Mouse (Mus musculus) hindbrain, embryonic 10.5 days (tissue): ENCODE measurements around the gene Nutm1. TPM values are rescaled to one million over a fixed set of nuclear protein-coding genes. Genes with fewer than 3 reads are reported as not detected.

Experiments used
- DNase-seq: peaks from one replicate; pipeline ENCODE4 v3.0.0-alpha.2; 2017; ENCODE audit warnings: low spot score
- H3K27ac ChIP-seq: fragments of 300-500 bp; sonication (generic); 2 replicates; pipeline ENCODE4 v1.5.1; 2016; ENCODE audit warnings: mild to moderate bottlenecking, moderate library complexity
- H3K27me3 ChIP-seq: fragments of 300-500 bp; sonication (generic); 2 replicates; pipeline ENCODE4 v1.6.1; 2016; ENCODE audit warnings: mild to moderate bottlenecking; ENCODE audit not compliant: poor library complexity, insufficient read depth, severe bottlenecking
- H3K36me3 ChIP-seq: fragments of 300-500 bp; sonication (generic); 2 replicates; pipeline ENCODE4 v1.6.1; 2016; ENCODE audit warnings: mild to moderate bottlenecking, moderate library complexity
- H3K4me1 ChIP-seq: fragments of 300-500 bp; sonication (generic); replicated peaks from 2 replicates; pipeline ENCODE4 v1.6.1; 2016; ENCODE audit warnings: mild to moderate bottlenecking
- H3K4me3 ChIP-seq: fragments of 300-500 bp; sonication (generic); 2 replicates; pipeline ENCODE4 v1.5.1; 2016; ENCODE audit warnings: mild to moderate bottlenecking, moderate library complexity
- H3K9me3 ChIP-seq: fragments of 300-500 bp; sonication (generic); 2 replicates; pipeline ENCODE4 v1.6.1; 2016; ENCODE audit warnings: mild to moderate bottlenecking, moderate library complexity
- WGBS: fragments of 180-500 bp; shearing (Covaris S2); methylation state at CpG from one replicate; pipeline ENCODE4 v1.1.7; 2016; 5-methylcytosine and 5-hydroxymethylcytosine counted together
- polyA plus RNA-seq: library from polyadenylated mRNA; unstranded; fragments of >200 nt; fragmentation: Nextera tagmentation; extraction: Ambion mirVana; gene quantifications from 2 replicates; pipeline ENCODE4 v1.2.1, GENCODE M21; 2016

The Nutm1 gene
- polyA plus RNA-seq, 1 experiment from 2014 or later = not detected

DNA sequence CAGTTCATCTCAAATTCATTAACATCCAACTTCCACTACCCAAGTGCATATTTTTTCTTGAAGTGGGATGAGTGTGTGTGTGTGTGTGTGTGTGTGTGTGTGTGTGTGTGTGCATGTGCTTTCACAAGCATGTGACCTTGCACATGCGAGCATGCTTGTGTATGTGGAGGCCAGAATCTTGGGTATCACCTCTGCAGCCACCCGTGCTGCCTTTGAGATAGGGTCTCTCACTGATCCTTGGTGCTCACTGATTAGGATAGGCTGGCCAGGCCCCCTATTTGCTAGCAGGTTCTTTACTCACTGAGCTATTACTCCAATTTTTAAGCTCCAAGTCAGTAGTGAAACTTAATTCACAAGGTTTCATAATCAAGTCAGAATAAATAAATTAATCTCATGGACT is 13.8 kb upstream of the Nutm1 start:
- Histone ChIP-seq H3K9me3 (no peaks in the 10 kb centered on the region), H3K4me1 (0 out of 2 replicates have a peak, but pooled peaks cover under 1% of the 10 kb centered on the region), H3K27me3 (no peaks in the 10 kb centered on the region), H3K27ac (no peak overlapping the region), H3K4me3 (no peak overlapping the region), H3K36me3 (no peaks in the 10 kb centered on the region)
- 82% methylated on average over 2 of the region's 2 CpGs for WGBS
- DNase-seq = no peak

DNA sequence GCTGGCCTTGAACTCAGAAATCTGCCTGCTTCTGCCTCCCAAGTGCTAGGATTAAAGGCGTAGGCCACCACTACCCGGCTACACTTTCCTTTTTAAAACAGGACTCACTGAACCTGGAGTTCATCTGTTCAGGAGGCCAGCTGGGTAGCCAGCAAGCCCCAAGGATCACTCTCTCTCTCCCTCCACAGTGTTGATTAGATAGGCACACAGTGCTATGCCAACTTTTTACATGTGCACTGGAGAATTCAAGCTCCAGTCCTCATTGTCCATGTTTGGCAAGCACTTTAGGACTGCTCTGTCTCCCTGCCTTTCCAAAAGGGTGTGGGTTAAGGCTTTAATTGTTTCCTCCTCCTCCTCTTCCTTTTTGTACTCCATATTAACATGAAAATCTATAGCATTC is 10.9 kb upstream of the Nutm1 start:
- DNase-seq = no peak
- WGBS = 88% methylated on average over 2 of the region's 2 CpGs

DNA sequence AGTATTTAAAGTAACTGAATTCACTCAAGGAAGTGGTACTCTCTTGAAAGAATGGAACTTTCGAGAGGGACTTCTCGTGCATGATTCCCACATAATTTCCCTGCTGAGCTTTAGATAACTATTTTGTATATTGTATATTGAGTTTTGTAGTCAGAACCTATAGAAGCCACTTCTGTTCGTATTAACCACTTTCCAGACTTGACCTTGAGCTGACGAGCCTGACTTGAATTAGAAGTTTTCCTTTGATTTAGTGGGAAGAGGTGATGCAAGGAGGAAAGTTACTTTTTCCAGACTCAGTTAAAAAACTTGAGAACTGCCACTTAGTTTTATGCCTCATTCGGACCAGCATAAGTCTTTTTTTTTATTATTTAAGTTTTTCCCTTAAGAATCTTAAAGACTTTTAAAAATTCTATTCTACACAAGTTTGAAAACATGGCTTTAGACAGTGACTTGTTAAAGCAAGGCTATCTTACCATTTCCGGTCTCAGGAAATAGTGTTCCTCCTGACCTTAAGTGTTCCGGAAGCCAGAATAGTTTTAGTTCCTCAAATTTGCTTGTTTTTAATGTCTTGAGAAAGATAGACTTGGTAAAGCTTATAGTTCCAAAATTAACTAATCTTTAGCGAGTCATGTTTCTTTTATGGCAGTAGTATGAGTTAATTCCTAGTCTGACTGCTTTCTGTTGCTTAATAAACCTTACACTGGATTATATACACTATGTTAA is 8.6 kb upstream of the Nutm1 start:
- 84% methylated on average over 8 of the region's 8 CpGs for WGBS

More for the DNA sequence above, 10.9 kb upstream of the Nutm1 start:
- no peak overlapping the region for H3K27ac ChIP-seq
- H3K9me3 ChIP-seq = no peaks in the 10 kb centered on the region
- H3K4me1 ChIP-seq = peaks cover 26% of the 10 kb centered on the region
- no peaks in the 10 kb centered on the region for H3K36me3 ChIP-seq
- H3K4me3 ChIP-seq = no peak overlapping the region
- H3K27me3 ChIP-seq = no peaks in the 10 kb centered on the region

DNA sequence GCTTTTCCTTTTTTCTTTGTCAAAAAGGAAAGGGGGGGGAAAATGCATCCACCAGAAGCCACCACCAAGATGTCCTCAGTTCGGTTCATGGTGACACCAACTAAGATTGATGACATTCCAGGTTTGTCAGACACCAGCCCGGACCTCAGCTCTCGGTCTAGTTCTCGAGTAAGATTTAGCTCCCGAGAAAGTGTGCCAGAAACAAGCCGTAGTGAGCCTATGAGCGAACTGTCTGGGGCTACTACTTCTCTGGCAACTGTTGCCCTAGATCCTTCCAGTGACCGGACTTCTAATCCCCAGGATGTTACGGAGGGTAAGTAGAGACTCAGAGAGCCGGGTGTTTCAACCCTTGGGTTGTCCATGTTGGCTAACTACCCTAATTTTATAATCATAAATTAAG is 7.7 kb upstream of the Nutm1 start:
- Histone ChIP-seq H3K36me3 (no peaks in the 10 kb centered on the region), H3K9me3 (no peaks in the 10 kb centered on the region)
- WGBS = 57% methylated on average over 10 of the region's 10 CpGs

More for the DNA sequence above, 8.6 kb upstream of the Nutm1 start:
- DNase-seq = no peak
- H3K4me3 ChIP-seq = peak overlapping the region; percentile 84
- peaks cover 35% of the 10 kb centered on the region for H3K4me1 ChIP-seq
- no peaks in the 10 kb centered on the region for H3K36me3 ChIP-seq
- no peaks in the 10 kb centered on the region for H3K27me3 ChIP-seq
- H3K27ac ChIP-seq = no peak overlapping the region
- H3K9me3 ChIP-seq = no peaks in the 10 kb centered on the region

DNA sequence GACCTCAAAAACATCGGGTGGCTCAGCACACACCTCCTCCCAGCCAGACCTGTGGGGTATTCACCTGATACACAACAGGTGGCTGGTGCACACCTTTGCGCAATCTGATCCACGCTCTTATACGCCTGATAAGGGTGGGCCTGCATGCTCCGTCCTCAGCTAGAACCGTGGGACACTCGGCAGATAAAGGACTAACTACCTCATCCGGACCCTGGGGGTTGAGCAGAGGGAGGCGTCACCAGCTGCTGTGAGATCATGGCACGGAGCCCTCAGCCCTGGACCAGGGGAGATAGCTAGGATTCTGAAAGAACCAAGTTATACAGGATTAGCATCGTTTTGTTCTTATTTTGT is 7.1 kb upstream of the Nutm1 start, which contains the start of gene Gm21985:
Gm21985 (plus strand) TSS at position 73 of the 351 bp plus-strand sequence.
- H3K4me1 ChIP-seq = peaks cover 38% of the 10 kb centered on the region
- WGBS = 3% methylated on average over 11 of the region's 11 CpGs
- H3K27me3 ChIP-seq = no peaks in the 10 kb centered on the region
- no peak for DNase-seq
- peak within 1 kb of the TSS; percentile 90 for H3K27ac ChIP-seq
- no peaks in the 10 kb centered on the region for H3K36me3 ChIP-seq
- no peaks in the 10 kb centered on the region for H3K9me3 ChIP-seq
- H3K4me3 ChIP-seq = peak within 1 kb of the TSS; percentile 84

More for the DNA sequence above, 7.7 kb upstream of the Nutm1 start:
- H3K4me3 ChIP-seq = peak overlapping the region; percentile 84
- H3K27ac ChIP-seq = no peak overlapping the region; the same call in 1 of the 2 replicates
- peaks cover 38% of the 10 kb centered on the region for H3K4me1 ChIP-seq
- peak; percentile 5 for DNase-seq
- no peaks in the 10 kb centered on the region for H3K27me3 ChIP-seq

DNA sequence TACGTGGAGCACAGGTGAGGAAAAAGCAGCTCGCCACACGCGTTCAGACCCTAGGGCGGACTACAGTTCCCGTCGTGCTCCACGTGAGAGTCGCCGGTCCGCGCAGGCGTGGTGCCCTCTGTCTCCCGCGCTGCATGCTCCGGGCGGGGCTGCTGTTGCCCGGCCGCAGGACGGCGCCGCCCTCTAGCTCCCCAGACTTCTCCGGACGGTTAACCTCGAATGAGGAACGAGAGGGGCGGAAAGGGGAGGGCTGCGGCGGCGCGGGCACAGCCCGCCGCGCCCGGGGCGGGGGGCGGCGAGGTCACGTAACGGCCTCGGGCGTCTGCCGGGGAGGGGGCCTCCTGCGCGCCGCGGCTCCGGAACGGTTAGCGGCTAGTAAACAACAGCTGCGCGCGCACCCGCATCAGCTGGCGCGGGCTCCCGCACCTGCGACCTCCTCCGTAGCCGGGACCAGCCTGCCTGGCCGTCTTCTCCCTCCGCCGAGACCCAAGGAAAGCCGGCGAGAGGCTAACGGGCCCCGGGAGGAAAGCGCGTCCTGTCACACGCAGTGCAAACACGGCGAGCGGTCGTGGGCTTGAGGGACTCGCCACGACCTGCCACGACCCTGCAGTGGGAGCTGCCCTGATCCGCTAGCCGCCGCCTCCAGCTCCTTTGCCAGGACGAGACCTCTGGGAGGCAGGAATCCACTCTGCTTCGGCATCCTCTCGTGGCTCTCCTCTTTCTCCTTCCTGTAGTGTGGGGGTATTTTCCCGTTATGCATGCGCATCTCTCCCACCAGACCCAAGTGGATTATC is 6.6 kb upstream of the Nutm1 start, which contains the start of gene Slc12a6:
Slc12a6 (plus strand) TSS at position 378 of the 794 bp plus-strand sequence.
- DNase-seq = peak; percentile 94
- no peaks in the 10 kb centered on the region for H3K9me3 ChIP-seq
- under 1% methylated on average over 85 of the region's 85 CpGs for WGBS
- no peaks in the 10 kb centered on the region for H3K27me3 ChIP-seq
- peak within 1 kb of the TSS; percentile 84 for H3K4me3 ChIP-seq
- H3K27ac ChIP-seq = peak within 1 kb of the TSS; percentile 90
- no peaks in the 10 kb centered on the region for H3K36me3 ChIP-seq
- H3K4me1 ChIP-seq = peaks cover 38% of the 10 kb centered on the region

DNA sequence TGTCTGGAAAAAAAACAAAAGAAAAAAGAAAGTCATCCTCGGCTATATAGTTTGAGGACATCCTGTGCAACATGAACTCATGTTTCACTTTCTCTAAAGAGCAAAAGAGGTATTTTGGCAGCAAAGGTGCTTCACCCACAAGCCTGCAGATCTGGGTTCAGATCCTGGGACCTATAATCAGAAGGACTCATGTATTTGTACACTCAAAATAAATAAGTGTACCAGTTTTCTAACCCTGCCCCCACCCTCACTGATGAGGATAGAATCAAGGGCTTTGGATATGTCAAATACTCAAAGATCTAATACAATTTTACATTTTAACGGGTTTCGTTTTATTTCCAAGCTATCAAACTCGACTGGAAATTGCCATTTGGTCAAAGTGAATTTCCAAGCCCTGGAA is 5.3 kb upstream of the Nutm1 start:
- H3K4me1 ChIP-seq = peaks cover 38% of the 10 kb centered on the region
- H3K36me3 ChIP-seq = no peaks in the 10 kb centered on the region
- no peak overlapping the region for H3K4me3 ChIP-seq
- H3K27me3 ChIP-seq = no peaks in the 10 kb centered on the region
- no peaks in the 10 kb centered on the region for H3K9me3 ChIP-seq
- no peak for DNase-seq
- WGBS = 82% methylated on average over 4 of the region's 4 CpGs
- H3K27ac ChIP-seq = no peak overlapping the region

DNA sequence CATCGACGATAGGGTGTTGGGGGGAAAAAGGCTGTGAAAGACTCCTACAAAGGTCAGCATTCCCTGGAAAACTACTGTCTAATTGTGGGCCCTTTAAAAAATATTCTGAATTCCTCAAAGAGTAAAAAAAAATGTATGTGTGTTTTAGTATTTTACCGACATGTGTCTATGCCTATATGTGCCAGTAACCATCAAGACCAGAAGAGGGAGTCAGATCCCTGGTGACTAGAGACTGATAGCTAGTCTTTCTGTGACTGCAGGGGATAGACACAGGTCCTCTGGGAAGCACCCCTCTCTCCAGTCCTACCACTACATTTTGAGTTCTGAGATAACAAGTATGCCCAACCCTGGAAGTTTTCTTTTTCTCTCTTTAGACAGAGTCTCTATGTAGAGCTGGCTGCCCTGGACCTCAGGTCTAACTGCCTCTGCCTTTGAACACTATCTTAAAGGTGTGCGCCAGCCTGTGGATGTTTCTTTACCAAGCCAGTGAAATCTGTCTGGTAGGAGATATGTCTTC is 3.7 kb upstream of the Nutm1 start:
- WGBS = 39% methylated on average over 4 of the region's 4 CpGs
- Histone ChIP-seq H3K9me3 (no peaks in the 10 kb centered on the region), H3K27me3 (no peaks in the 10 kb centered on the region), H3K36me3 (no peaks in the 10 kb centered on the region), H3K4me3 (peak overlapping the region; percentile 68), H3K4me1 (peaks cover 37% of the 10 kb centered on the region), H3K27ac (peak overlapping the region; percentile 88; the same call in 1 of the 2 replicates)
- DNase-seq = no peak

DNA sequence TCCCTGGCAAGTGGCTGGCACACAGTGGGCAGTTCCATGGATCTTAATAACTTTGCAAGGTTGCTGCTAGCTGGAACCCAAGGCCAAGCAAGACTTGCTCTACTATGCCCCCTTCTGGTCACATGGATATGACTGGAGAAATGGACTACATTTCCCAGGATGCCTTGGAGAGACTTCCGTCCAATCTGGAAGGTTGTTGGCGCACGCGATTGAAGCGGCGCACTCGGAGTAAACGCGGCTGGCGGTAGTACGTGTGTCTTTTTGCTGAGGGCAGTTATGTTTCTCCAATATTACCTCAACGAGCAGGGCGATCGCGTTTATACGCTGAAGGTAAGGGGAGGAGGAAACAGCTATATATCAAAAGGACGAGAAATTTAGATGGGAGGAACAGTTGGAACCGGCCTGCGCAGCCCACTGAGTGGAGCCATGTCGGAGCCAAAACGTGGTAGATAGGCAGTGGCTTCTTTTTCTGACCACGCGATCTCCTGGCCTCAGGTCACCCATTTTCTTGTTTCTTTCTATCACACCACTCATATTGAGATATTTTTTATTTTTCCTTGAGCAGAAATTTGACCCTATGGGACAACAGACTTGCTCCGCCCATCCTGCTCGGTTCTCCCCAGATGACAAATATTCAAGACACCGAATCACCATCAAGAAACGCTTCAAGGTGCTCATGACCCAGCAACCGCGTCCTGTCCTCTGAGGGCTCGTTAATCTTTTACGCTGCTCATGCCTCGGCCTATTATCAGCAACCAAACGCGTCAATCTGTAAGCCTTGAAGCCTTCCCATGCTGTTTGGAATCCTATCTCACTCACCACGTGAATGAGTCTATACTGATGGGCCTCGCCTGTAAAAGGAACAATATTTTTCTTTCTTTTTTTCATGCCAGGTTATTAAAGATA is 2.9 kb upstream of the Nutm1 start, which contains the start of gene Nop10:
Nop10 (plus strand) TSS at position 179 of the 906 bp plus-strand sequence.
- peak within 1 kb of the TSS; percentile 68 for H3K4me3 ChIP-seq
- under 1% methylated on average over 36 of the region's 36 CpGs for WGBS
- DNase-seq = peak; percentile 84
- H3K27ac ChIP-seq = peak within 1 kb of the TSS; percentile 88
- H3K27me3 ChIP-seq = no peaks in the 10 kb centered on the region
- H3K9me3 ChIP-seq = no peaks in the 10 kb centered on the region
- H3K4me1 ChIP-seq = peaks cover 29% of the 10 kb centered on the region
- H3K36me3 ChIP-seq = no peaks in the 10 kb centered on the region

DNA sequence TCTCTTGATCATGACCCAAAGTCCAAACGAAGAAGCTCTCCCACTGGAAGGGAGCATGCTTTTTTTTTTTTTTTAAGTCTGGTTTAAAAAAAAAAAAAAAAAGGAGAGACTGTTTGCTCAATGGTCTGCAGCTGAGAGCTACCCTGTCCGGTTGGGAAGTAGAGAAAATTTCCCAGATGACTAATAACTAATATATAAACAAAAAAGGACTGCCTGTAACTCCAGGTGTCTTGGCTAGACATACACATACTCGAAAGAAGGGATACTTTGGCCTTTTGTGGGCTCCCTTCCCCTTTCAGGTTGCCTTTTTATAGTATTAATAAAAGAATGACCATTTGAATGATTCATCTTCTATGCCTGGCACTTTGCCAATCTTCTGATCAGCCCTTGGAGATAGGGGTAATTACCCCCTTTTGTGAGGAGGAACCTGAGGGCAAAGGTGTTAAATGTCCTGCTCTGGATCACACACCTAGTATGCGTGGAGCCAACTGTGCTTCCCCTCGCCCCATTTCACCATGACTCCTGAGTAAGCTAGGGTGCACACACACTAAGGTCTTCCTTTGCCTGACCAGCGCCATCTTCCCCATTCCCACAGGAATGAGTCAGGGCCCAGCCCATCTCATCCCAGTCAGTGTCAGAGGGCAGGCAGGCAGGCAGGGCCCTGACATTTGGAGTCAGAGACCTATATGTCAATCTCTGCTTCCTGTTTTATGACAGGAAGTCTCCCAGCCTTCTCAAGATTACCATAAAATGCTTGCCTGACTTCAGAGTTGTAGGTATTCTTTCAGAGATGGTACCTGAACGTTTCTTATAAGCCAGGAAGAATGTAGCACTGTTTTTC is 4.2 kb downstream of the Nutm1 start:
- Histone ChIP-seq H3K36me3 (no peaks in the 10 kb centered on the region), H3K9me3 (no peaks in the 10 kb centered on the region), H3K27ac (no peak overlapping the region), H3K4me3 (no peak overlapping the region), H3K27me3 (no peaks in the 10 kb centered on the region), H3K4me1 (no peaks in the 10 kb centered on the region)
- 75% methylated on average over 7 of the region's 7 CpGs for WGBS
- no peak for DNase-seq

DNA sequence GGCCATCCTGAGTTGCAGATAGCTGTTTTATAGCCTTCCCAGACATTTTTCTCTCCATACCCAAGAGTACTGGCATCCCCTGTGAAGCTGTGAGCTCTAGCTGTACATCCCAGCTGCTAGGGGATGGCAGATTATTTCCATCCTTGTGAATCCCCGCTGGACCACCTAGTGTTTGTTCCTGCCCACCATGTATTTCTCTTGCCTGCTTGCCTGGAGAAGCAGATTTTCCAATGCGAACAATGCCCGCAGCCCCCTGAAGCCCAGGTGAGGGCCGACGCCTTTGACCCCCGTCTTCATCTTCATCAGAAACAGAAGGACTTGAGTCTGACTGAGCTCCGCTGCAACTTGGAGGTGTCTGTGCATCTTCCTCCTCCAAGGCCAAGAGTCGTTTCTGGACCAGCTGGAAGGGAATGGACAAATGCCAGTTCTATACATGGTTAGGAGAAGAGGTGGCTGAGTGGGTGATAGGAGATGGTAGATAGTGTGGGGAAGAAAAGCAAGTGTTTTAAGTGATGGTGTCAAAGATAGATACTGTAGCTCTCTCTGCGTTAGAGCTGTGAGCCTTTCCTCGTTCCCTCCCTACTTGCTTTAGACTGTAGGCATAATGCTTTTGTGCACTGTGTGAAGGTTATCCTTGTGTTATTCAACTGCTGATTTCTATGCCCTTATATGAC is 9.2 kb downstream of the Nutm1 start:
- H3K27ac ChIP-seq = no peak overlapping the region
- H3K27me3 ChIP-seq = no peaks in the 10 kb centered on the region
- no peak for DNase-seq
- H3K9me3 ChIP-seq = no peaks in the 10 kb centered on the region
- H3K4me3 ChIP-seq = no peak overlapping the region
- H3K36me3 ChIP-seq = peaks cover 14% of the 10 kb centered on the region
- no peaks in the 10 kb centered on the region for H3K4me1 ChIP-seq
- 89% methylated on average over 10 of the region's 10 CpGs for WGBS
